10 mouse cellular contexts compared by ENCODE assay signal in genomic region chrX:169828136-169828535, GRCm38 (mm10). TPM values are rescaled to one million over a fixed set of nuclear protein-coding genes. Genes with fewer than 3 reads are reported as not detected.
DNase-seq lines count a peak whose midpoint lies in the region; ATAC-seq and TF ChIP-seq lines count a peak whose summit lies in the region.
"Had no signal": no experiment of that assay in that cellular context is flagged by ENCODE, and none has a peak within 500 bp of the region (broad histone marks: within the 10 kb centered on the region; RNA-seq: fewer than 3 reads in every experiment).

No protein-coding gene starts in this region.

- WGBS in heart, embryonic 10.5 days, result 36% methylated on average over 5 of the region's 5 CpGs
- 34% methylated on average over 5 of the region's 5 CpGs for WGBS in forebrain, embryonic 10.5 days
- 45% methylated on average over 4 of the region's 5 CpGs for WGBS in stomach, postnatal 0 days

- H3K9ac ChIP-seq in stomach, postnatal 0 days (ENCODE audit: low read length), result no peak overlapping the region
- H3K9ac ChIP-seq: liver, embryonic 14.5 days had no signal

- no peak for TF ChIP-seq CTCF in stomach, postnatal 0 days (IDR thresholded peaks at IDR 0.05; ENCODE audit: low read depth)

- H3K4me2 ChIP-seq in stomach, postnatal 0 days (replicated peaks; ENCODE audit: low read depth), result no peak overlapping the region

- no peaks in the 10 kb centered on the region for H3K9me3 ChIP-seq in heart, embryonic 10.5 days
- no peaks in the 10 kb centered on the region for H3K9me3 ChIP-seq in forebrain, embryonic 10.5 days
- H3K9me3 ChIP-seq in stomach, postnatal 0 days (ENCODE audit: control insufficient read depth, low read length), result no peaks in the 10 kb centered on the region

- H3K4me1 ChIP-seq in heart, embryonic 10.5 days, result 0 out of 2 replicates have a peak, but pooled peaks cover 5% of the 10 kb centered on the region
- peaks cover 33% of the 10 kb centered on the region for H3K4me1 ChIP-seq in forebrain, embryonic 10.5 days
- H3K4me1 ChIP-seq in stomach, postnatal 0 days (replicated peaks; ENCODE audit: control insufficient read depth, insufficient read depth), result no peaks in the 10 kb centered on the region

- TF ChIP-seq EP300 in stomach, postnatal 0 days (optimal IDR thresholded peaks at IDR 0.05), result no peak

- H3K4me3 ChIP-seq in heart, embryonic 10.5 days, result no peak overlapping the region
- peak overlapping the region; percentile 30; the same call in 1 of the 2 replicates for H3K4me3 ChIP-seq in forebrain, embryonic 10.5 days
- H3K4me3 ChIP-seq in stomach, postnatal 0 days (ENCODE audit: low read depth, low read length), result no peak overlapping the region

- H3K27me3 ChIP-seq in heart, embryonic 10.5 days (ENCODE audit: insufficient read depth, poor library complexity, severe bottlenecking), result peaks cover 4% of the 10 kb centered on the region; the same call in 1 of the 2 replicates
- peaks cover 89% of the 10 kb centered on the region for H3K27me3 ChIP-seq in forebrain, embryonic 10.5 days (ENCODE audit: poor library complexity, severe bottlenecking)
- H3K27me3 ChIP-seq in stomach, postnatal 0 days (ENCODE audit: control insufficient read depth, insufficient read depth, low read length), result no peaks in the 10 kb centered on the region

- DNase-seq in heart, embryonic 10.5 days (ENCODE audit: low spot score), result no peak
- DNase-seq in heart, postnatal 4 days, result no peak
- DNase-seq in forebrain, embryonic 10.5 days (ENCODE audit: extremely low spot score, low spot score), result peak; percentile 15
- DNase-seq in kidney, postnatal 14 days, result peak; percentile 3
- peak; percentile 52 for DNase-seq in naive thymus-derived CD4-positive, alpha-beta T cell, adult 2 months (ENCODE audit: low read depth)
- DNase-seq in adipocyte (ENCODE audit: low spot score), result no peak
- DNase-seq in urinary bladder, adult 18-20 months (ENCODE audit: low spot score in 2 of 2), result no peak
- no peak for DNase-seq in stomach, postnatal 0 days (ENCODE audit: low spot score)
- DNase-seq: gastrocnemius, postnatal 14 days had no signal

- ATAC-seq in stomach, postnatal 0 days (ENCODE audit: low FRiP score, low TSS enrichment), result no peak

- H3K27ac ChIP-seq in heart, embryonic 10.5 days, result peak overlapping the region; percentile 36; the same call in 1 of the 2 replicates
- peak overlapping the region; percentile 83 for H3K27ac ChIP-seq in forebrain, embryonic 10.5 days
- no peak overlapping the region for H3K27ac ChIP-seq in stomach, postnatal 0 days (replicated peaks)
- H3K27ac ChIP-seq: liver, embryonic 14.5 days had no signal

- no peaks in the 10 kb centered on the region for H3K36me3 ChIP-seq in heart, embryonic 10.5 days
- H3K36me3 ChIP-seq in forebrain, embryonic 10.5 days (replicated peaks), result no peaks in the 10 kb centered on the region
- no peaks in the 10 kb centered on the region for H3K36me3 ChIP-seq in stomach, postnatal 0 days (ENCODE audit: control insufficient read depth, insufficient read depth, low read length)

RNA-seq across cellular contexts. Expression of gene 4933400A11Rik, which starts 48.7 kb away (rescaled TPM):
- 0.39 TPM in 1 of 2 replicates, not detected in the other for polyA plus RNA-seq in heart, embryonic 10.5 days (2016; fragmentation: Nextera tagmentation; extraction: Ambion mirVana)
- not detected for total RNA-seq in heart, postnatal 4 days (2021)
- polyA plus RNA-seq in forebrain, embryonic 10.5 days (2016; fragmentation: Nextera tagmentation; extraction: Ambion mirVana), result 0.16 and 0.17 TPM in 2 replicates
- polyA plus RNA-seq in stomach, postnatal 0 days (2015; fragmentation: Nextera tagmentation; extraction: Ambion mirVana), result 0.18 and 0.19 TPM in 2 replicates
- total RNA-seq: gastrocnemius, postnatal 14 days had no signal
- polyA plus RNA-seq: liver, embryonic 14.5 days had no signal

Comparison
In these comparisons a context has a peak if more than half of its experiments do, and no peak if none do; other contexts are left out.
1. DNase-seq: peak in forebrain, embryonic 10.5 days (single experiment), kidney, postnatal 14 days (single experiment) and naive thymus-derived CD4-positive, alpha-beta T cell, adult 2 months (single experiment); none in heart, embryonic 10.5 days (single experiment), heart, postnatal 4 days (single experiment), adipocyte (single experiment), urinary bladder, adult 18-20 months (0 of 2) and stomach, postnatal 0 days (single experiment).